Mouse (Mus musculus) skeletal muscle tissue, adult 2 months (tissue): ENCODE results near the gene Spop.

Experiments
- DNase-seq: peaks from one replicate; pipeline ENCODE4 v3.0.0-alpha.2; 2012; ENCODE audit warnings: low read depth, low spot score

Spop gene

DNA sequence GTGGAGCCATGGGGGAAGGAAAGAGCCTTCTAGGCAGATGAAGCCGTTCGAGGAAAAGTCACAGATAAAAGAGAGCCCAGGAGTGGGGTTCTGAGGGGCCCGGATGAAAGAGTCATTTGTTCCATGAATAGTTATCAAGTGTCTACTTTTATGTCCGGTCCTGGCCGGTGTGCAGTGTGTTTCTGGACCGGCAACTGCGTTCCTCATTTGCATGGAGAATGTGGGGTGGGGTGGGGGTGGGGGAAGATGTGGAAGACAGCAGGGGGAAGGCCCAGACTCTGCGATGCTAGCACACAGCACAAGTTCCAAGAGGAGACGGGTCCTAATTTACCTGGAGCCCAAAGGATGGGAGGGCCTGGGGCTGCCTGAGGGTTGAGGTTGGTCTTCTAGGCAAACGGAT lies 105.4 kb downstream of the Spop start:
- no peak for DNase-seq

DNA sequence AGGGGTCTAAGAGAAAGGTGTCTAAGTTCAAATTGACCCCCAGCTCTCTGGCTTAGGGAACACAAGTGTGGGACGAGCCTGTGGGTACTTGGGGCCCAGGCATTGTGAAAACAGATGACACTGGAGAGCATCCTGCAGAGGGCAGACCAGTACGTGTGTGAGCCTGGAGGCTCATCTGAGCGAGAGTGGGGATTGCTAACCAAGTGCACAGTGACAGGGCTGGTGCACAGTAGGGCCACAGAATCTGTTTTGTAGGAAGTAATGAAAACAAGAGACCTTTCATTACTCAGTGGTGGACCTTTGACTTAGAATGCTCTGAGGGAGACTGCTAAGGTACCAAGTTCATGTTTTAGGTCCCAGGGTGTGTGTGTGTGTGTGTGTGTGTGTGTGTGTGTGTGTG lies 106.1 kb downstream of the Spop start:
- no peak for DNase-seq

- peak; percentile 75 for DNase-seq
Observed at GRCm38 (mm10) chr11:95520456-95521072, 106.7 kb downstream of the Spop start.

GRCm38 (mm10) chr11:95521563-95521962 lies 107.7 kb downstream of the Spop start:
- DNase-seq, result peak; percentile 63

GRCm38 (mm10) chr11:95527307-95527706 lies 113.4 kb downstream of the Spop start:
- no peak for DNase-seq

GRCm38 (mm10) chr11:95528231-95528630 lies 114.4 kb downstream of the Spop start:
- DNase-seq, result no peak

DNA sequence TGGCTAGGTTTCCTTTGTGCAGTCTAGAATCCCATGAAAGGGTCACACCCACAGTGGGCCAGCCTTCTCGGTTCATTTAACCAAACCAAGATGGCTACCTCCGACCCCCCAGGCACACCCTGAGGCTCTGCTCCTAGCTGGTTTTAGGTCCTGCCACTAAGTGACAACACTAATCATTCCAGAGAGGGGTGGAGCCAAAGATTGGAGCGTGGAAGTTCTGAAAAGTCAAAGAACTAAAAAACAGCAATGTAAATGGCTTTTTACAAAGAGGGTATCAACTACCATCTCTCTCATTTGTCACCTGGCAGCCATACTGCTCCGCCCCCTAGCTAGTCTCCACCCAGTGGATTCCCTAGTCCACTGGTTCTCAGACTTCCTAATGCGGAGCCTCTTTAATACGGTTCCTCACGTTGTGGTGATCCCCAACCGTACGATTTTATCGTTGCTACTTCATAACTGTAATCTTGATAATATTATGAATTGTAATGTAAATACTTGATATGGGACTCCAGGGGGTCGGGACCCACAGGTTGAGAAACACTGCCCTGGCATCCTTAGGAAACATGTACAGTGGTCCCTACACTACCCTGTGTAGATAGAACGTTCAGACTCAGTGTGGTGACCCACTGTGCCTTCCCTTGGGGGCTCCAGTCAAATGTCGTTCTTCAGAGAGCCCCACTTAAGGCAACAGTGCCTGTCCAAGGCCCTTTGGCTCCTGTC lies 118.6 kb downstream of the Spop start:
- DNase-seq, result no peak

GRCm38 (mm10) chr11:95533484-95534160 lies 119.7 kb downstream of the Spop start:
- DNase-seq, result peak; percentile 84

- DNase-seq, result peak; percentile 46
Observed at GRCm38 (mm10) chr11:95538378-95539104, 124.7 kb downstream of the Spop start.

GRCm38 (mm10) chr11:95540637-95541385 lies 126.9 kb downstream of the Spop start:
- no peak for DNase-seq
